Mouse (Mus musculus): ENCODE data around the gene Anks1b. TPM values are rescaled to one million over a fixed set of nuclear protein-coding genes. Genes with fewer than 3 reads are reported as not detected.

Anks1b gene
- total and polyA plus RNA-seq, 3 experiments = not detected

DNA sequence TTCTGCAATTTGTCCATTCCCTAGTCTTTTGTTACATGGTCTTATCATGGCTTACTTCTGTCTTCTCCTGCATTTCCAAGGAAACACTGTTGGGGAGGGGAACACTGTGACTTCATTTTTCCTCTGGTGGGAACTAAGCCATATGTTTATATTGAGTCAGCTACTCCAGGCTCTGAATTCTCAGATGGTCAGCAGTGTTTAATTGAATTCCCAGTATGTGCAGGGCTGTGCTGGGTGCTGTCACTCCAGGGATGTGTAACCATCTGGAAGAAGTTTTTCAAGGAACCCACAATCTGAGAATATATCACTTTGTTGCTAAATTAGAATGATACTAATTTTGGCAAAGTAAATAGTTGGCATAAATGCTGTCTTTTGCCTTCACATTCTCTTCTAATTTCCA lies 39.9 kb downstream of the Anks1b start:
- Histone ChIP-seq H3K36me3 (ENCODE audit: control insufficient read depth in 1 of 2, insufficient read depth in 2 of 2, low read length in 2 of 2) (no peaks in the 10 kb centered on the region), H3K79me2 (ENCODE audit: control insufficient read depth, insufficient read depth, low read length, poor library complexity) (no peaks in the 10 kb centered on the region), H3K27ac (ENCODE audit: control insufficient read depth, low read depth, low read length) (no peak overlapping the region), H3K27me3 (ENCODE audit: control insufficient read depth in 1 of 2, insufficient read depth in 2 of 2, low read length in 2 of 2) (no peaks in the 10 kb centered on the region; a peak in 1 of 4 replicates), H3K9ac (ENCODE audit: control insufficient read depth, low read depth, low read length, poor library complexity, severe bottlenecking) (no peak overlapping the region), H3K4me1 (ENCODE audit: control insufficient read depth in 1 of 2, insufficient read depth in 2 of 2, low read length in 2 of 2) (no peaks in the 10 kb centered on the region), H3K9me3 (replicated peaks; ENCODE audit: insufficient read depth, low read length) (no peaks in the 10 kb centered on the region), H3K4me3 (ENCODE audit: control insufficient read depth in 1 of 2, insufficient read depth in 1 of 2, low read depth in 2 of 2, low read length in 2 of 2) (no peak overlapping the region)
- no peak for TF ChIP-seq MAX (IDR thresholded peaks at IDR 0.05; ENCODE audit: low read length)
- no peak for TF ChIP-seq ZNF384 (IDR thresholded peaks at IDR 0.05; ENCODE audit: low read depth, low read length)
- TF ChIP-seq ZKSCAN1 (IDR thresholded peaks at IDR 0.05; ENCODE audit: low read depth, low read length) = no peak
- no peak for TF ChIP-seq ELF1 (IDR thresholded peaks at IDR 0.05; ENCODE audit: low read depth, low read length)
- no peak for DNase-seq (ENCODE audit: low read depth, low spot score)

- no peaks in the 10 kb centered on the region; a peak in 1 of 4 replicates for H3K27me3 ChIP-seq (ENCODE audit: control insufficient read depth in 1 of 2, insufficient read depth in 2 of 2, low read length in 2 of 2)
- H3K27ac ChIP-seq (ENCODE audit: control insufficient read depth, low read depth, low read length) = no peak overlapping the region
- H3K4me1 ChIP-seq (ENCODE audit: control insufficient read depth in 1 of 2, insufficient read depth in 2 of 2, low read length in 2 of 2) = no peaks in the 10 kb centered on the region
- DNase-seq (ENCODE audit: low read depth, low spot score) = no peak
- H3K9me3 ChIP-seq (replicated peaks; ENCODE audit: insufficient read depth, low read length) = no peaks in the 10 kb centered on the region
- H3K4me3 ChIP-seq (ENCODE audit: control insufficient read depth in 1 of 2, insufficient read depth in 1 of 2, low read depth in 2 of 2, low read length in 2 of 2) = no peak overlapping the region
- no peak overlapping the region for H3K9ac ChIP-seq (ENCODE audit: control insufficient read depth, low read depth, low read length, poor library complexity, severe bottlenecking)
- H3K36me3 ChIP-seq (ENCODE audit: control insufficient read depth in 1 of 2, insufficient read depth in 2 of 2, low read length in 2 of 2) = no peaks in the 10 kb centered on the region
- TF ChIP-seq SMC3 (IDR thresholded peaks at IDR 0.05; ENCODE audit: low read depth, low read length) = no peak
- no peak for TF ChIP-seq POLR2AphosphoS5 (IDR thresholded peaks at IDR 0.05; ENCODE audit: borderline replicate concordance, low read depth, low read length)
- no peak for TF ChIP-seq KAT2A (conservative IDR thresholded peaks at IDR 0.05; ENCODE audit: low read depth, low read length)
- no peak for TF ChIP-seq HCFC1 (IDR thresholded peaks at IDR 0.05; ENCODE audit: low read depth, low read length)
- TF ChIP-seq TBP (IDR thresholded peaks at IDR 0.05; ENCODE audit: low read depth, low read length) = no peak
- TF ChIP-seq MYB (IDR thresholded peaks at IDR 0.05; ENCODE audit: low read depth, low read length) = no peak
- no peak for TF ChIP-seq ZC3H11A (IDR thresholded peaks at IDR 0.05; ENCODE audit: low read depth, low read length)
- no peak for TF ChIP-seq USF2 (IDR thresholded peaks at IDR 0.05; ENCODE audit: borderline replicate concordance in 1 of 2, insufficient read depth in 1 of 2, low read depth in 1 of 2, low read length in 2 of 2)
- TF ChIP-seq CTCF (IDR thresholded peaks at IDR 0.05 in 2 of 3, conservative IDR thresholded peaks at IDR 0.05 in 1 of 3; ENCODE audit: control insufficient read depth in 1 of 3, insufficient read depth in 1 of 3, low read depth in 2 of 3, low read length in 3 of 3, poor library complexity in 1 of 3, severe bottlenecking in 1 of 3) = no peak
- TF ChIP-seq MAZ (IDR thresholded peaks at IDR 0.05; ENCODE audit: low read depth, low read length) = no peak
- no peak for TF ChIP-seq MYC (IDR thresholded peaks at IDR 0.05; ENCODE audit: low read depth, low read length)
- no peak for TF ChIP-seq ETS1 (IDR thresholded peaks at IDR 0.05; ENCODE audit: low read depth, low read length)
- H3K79me2 ChIP-seq (ENCODE audit: control insufficient read depth, insufficient read depth, low read length, poor library complexity) = no peaks in the 10 kb centered on the region
Observed at GRCm38 (mm10) chr10:89917141-89917540, 43.8 kb downstream of the Anks1b start.

- Histone ChIP-seq H3K4me1 (ENCODE audit: control insufficient read depth in 1 of 2, insufficient read depth in 2 of 2, low read length in 2 of 2) (no peaks in the 10 kb centered on the region), H3K9me3 (replicated peaks; ENCODE audit: insufficient read depth, low read length) (no peaks in the 10 kb centered on the region), H3K36me3 (ENCODE audit: control insufficient read depth in 1 of 2, insufficient read depth in 2 of 2, low read length in 2 of 2) (no peaks in the 10 kb centered on the region), H3K4me3 (ENCODE audit: control insufficient read depth in 1 of 2, insufficient read depth in 1 of 2, low read depth in 2 of 2, low read length in 2 of 2) (no peak overlapping the region), H3K27me3 (ENCODE audit: control insufficient read depth in 1 of 2, insufficient read depth in 2 of 2, low read length in 2 of 2) (no peaks in the 10 kb centered on the region), H3K79me2 (ENCODE audit: control insufficient read depth, insufficient read depth, low read length, poor library complexity) (no peaks in the 10 kb centered on the region), H3K27ac (ENCODE audit: control insufficient read depth, low read depth, low read length) (no peak overlapping the region), H3K9ac (ENCODE audit: control insufficient read depth, low read depth, low read length, poor library complexity, severe bottlenecking) (no peak overlapping the region)
- TF ChIP-seq CHD2 (IDR thresholded peaks at IDR 0.05; ENCODE audit: low read length) (no peak), TAL1 (IDR thresholded peaks at IDR 0.05; ENCODE audit: low read length) (no peak)
- no peak for DNase-seq (ENCODE audit: low read depth, low spot score)
Observed at GRCm38 (mm10) chr10:89921965-89922364, 48.7 kb downstream of the Anks1b start.
